In genomic region chr9:98019876-98020275, GRCm38 (mm10) we compare ENCODE assay signal across 19 mouse cellular contexts. TPM values are rescaled to one million over a fixed set of nuclear protein-coding genes. Genes with fewer than 3 reads are reported as not detected.
"Had no signal": no experiment of that assay in that cellular context is flagged by ENCODE, and none has a peak within 500 bp of the region (broad histone marks: within the 10 kb centered on the region; RNA-seq: fewer than 3 reads in every experiment).

No protein-coding gene starts in this region.

- H3K4me3 ChIP-seq: lung, embryonic 15.5 days; megakaryocyte, embryonic 14.5 days; midbrain, embryonic 13.5 days; midbrain, embryonic 15.5 days; neural tube, embryonic 12.5 days; stomach, embryonic 15.5 days had no signal

- DNase-seq: liver, postnatal 0 days; lung, adult 2 months; lung, postnatal 14 days; lung, postnatal 36 days; right cerebral cortex, postnatal 14 days; thymus, adult 2 months; thymus, postnatal 25 days; thymus, postnatal 4 days had no signal

- H3K27ac ChIP-seq: lung, embryonic 15.5 days; macrophage; midbrain, embryonic 13.5 days; midbrain, embryonic 15.5 days; neural tube, embryonic 12.5 days; stomach, embryonic 15.5 days; stomach, postnatal 0 days had no signal

RNA-seq across cellular contexts. Expression of gene Clstn2, which starts 13.1 kb away (rescaled TPM):
- total RNA-seq: megakaryocyte progenitor cell, adult 5-6 weeks; monocyte, adult 5-6 weeks; neutrophil, adult 5-6 weeks had no signal
